Mouse (Mus musculus): ENCODE data around the gene Gstp1. TPM values are rescaled to one million over a fixed set of nuclear protein-coding genes. Genes with fewer than 3 reads are reported as not detected.
A peak's percentile ranks its signal among the peaks of the same experiment; 100 is the strongest.
"Not testable (repeated sequence)": the region's sequence is repeated elsewhere in the genome, so short reads cannot be mapped to it uniquely, and the experiment has no call there.

The Gstp1 gene
- polyA plus RNA-seq, 2 experiments from 2014 or later = 481 to 485 TPM

DNA sequence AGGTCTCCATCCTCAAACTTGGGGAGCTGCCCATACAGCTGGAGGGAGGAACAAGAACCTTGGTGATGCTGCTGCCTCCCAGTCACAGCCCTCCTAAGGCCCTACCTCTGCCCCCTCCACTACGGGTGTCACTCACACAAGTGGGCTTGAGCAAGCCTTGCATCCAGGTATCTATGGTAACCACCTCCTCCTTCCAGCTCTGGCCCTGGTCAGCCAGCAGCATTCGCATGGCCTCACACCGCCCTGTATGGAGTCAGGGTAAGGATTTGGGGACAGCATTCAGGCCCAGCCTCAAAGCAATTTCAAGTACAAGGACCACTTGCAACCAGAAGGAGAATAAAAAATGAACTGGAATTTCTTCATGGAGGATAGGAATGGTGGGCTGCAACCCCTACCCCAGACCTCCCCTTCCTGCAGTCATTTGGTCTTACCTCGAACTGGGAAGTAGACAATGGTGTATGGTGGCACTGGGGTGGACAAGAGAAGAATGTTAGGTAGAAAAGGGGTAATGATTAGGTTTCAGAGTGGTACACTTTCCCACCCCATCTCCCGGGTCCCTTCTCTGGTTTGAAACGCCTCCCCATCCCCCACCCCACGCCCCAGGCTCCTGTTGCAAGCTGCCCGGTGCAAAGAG is 514 bp downstream of the Gstp1 start:
- ATAC-seq = not testable (repeated sequence)

DNA sequence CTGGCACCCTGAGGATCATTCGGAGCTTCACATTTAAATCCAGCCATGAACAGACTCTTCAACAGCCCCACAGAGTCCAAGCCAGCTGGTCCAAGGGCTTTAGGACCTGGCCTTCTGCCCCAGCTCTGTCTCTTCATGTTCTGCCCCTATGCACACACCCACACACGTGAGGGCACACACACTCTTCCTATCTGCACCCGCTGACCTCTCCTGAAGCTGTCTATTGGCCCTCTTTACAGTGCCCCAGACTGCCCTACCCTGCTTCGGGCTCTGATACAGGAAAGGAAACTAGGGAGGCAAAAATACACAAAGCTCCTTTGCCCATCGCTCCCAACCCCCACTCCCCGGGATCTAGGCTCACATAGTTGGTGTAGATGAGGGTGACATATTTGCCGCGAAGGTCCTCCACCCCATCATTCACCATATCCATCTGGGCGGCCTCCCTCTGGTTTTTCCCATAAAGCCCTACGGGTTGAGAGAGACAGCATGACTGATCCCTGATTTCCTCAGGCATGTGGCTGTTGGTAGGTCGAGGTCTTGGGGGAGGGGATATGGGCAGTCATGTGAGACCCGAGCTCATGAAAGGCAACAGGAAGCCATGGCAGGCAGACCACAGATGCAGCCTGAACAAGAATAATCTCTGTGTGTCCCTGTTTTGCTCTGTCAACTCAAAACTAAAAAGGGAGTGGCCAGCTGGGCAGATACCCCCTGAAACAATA is 1.3 kb downstream of the Gstp1 start:
- no peak for ATAC-seq

DNA sequence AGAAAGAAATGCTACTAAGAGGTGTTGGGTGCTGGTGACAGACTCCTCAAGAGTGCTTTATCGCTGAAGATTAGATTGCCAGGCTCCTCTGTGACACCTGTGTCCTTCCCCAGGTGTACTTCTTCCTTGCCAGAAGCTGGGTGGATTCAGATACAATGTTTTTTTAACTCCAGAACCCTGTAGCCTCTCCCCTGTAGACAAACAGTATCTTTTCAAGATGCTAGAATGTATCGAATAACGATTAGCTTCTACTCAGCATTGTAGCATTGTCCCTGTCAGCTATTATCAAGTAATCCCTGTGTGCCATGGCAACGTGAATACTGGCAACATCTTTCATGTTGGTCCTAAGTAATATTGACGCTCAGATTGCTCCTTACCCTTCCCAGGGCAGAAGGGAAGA is 4.0 kb downstream of the Gstp1 start:
- no peak for ATAC-seq

DNA sequence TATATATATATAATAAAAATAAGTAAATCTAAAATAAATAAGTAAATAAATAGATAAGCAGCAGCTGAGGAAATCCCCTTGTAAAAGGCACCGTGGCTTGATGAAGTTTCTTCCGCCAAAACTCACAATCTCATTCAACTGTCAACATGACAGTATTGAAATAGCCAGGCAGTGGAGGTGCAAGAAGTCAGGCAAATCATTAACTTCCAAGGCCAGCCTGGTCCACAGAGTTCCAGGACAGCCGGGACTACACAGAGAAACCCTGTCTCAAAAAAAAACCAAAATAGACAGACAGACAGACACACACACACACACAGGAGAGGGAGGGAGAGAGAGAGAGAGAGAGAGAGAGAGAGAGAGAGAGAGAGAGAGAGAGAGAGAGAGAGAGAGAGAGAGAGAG is 4.5 kb downstream of the Gstp1 start:
- ATAC-seq = no peak

DNA sequence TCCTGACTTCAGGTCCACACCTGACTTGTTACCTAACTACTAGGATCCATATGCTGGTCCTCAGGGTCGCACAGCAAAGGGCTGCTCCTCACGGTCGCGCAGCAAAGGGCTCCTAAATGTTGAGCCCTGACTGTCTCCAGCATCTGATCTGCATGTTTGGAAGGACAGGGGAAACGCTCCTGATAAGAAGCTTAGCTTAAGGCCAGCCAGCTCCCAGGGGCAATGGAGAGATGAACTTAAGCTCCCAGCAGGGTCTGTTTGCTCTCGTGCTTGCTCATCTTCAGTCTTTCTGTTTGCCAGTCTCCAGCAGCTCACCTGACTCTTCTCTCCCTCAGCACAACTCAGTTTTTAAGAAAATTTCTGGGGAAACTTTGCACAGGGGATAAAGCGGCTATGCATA is 5.1 kb downstream of the Gstp1 start:
- ATAC-seq = no peak

DNA sequence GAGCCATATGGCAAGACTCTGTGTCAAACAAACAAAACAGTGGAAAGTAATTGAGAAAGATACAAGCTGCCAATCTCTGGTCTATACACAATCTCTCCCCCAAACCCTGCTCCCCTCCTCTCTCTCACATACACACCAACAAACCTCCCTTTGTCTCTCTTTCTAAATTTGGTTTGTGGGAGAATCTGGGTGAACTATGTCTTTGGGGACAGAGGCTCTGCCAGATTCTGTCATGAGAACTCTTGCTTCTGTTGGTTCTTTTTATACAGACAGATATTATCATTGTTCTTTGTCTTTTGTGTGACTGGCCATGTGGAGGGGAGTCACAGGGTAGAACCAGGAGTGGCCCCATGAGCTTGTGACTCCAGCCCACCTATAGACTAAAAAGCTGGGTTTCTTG is 10.2 kb downstream of the Gstp1 start:
- no peak for ATAC-seq

DNA sequence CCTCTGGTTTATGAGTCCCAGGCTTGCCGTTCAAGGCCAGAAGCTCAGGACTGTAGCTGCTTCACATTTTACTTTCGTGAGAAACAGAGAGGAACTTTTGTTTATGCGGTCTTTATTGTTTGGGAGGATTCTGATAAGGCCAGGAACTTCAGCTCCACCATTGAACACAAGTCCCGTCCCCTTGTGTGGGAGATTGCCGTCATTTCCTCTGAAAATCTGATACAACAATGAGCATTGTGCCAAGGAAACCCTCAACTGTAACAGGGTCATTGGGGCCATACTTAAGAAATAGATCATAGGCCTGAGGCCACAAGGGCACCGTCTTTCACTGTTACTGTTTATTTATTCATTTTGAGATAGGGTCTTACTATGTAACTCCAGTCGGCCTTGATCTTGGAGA is 14.6 kb downstream of the Gstp1 start:
- no peak for ATAC-seq

DNA sequence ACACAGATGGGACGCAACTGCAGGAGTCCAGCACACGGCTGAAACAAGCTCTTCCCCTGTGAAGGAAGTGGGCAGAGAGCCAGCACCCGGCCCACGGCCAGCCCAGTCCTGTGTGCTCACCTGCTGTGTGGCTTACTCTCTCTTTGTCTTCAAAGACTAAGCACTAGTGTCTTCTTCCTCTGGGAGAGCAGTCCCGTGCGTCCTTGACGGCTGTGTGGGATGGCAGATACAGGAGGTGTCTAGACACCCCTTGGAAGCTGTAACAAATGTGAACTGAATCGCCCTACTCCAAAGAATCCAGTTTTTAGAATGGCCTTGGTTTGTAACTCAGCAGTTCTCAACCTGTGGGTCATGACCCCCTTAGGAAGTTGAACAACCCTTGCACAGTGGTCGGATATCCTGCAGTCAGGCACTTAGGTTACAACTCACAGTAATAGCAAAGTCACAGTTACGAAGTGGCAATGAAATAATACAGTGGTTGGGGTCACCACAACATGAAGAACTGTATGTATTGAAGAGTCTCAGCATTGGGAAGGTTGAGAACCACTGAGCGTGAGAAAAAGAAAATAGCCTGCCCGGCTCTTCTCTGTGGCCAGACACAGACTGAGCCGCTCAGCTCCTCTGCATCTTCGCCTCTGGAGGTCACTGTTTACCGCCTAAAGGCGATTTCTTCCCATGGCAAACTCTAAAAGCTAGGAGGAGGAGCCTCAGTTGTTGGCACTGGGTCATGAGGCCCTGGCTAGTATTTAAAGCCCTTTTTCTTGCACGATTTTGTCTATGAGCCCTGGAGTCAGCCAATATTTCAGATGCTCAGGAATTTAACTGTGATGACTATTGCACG is 18.8 kb downstream of the Gstp1 start:
- ATAC-seq = no peak

DNA sequence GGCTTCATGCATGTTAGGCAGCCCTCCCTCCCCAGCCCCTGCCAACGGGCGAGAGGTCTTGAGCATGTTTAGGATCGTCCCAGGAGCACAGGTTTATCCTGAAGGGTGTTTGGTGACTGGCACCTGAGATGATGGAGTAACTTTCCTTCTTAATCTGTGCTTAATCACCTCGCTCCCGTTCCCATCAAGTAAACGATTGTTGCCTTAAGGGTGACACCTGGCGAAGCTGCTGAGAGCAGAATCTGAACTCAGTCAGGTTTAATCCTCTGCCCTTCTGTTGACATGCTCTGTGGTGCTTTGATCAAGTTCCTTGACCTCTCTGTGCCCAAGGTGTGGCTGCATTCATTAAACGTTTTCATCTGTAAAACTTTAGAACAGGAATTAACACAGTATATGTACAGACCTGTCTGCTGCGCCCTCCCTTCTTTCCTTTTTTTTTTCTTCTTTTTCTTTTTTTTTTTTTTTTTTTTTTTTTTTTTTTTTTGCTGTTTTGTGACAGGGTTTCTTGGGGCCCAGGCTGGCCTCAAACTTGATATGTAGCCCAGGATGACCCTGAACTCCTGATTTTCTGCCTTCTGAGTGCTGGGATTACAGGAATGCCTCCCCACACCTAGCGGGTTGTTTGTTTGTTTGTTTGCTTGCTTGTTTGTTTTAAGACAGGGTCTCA is 19.7 kb downstream of the Gstp1 start:
- no peak for ATAC-seq

DNA sequence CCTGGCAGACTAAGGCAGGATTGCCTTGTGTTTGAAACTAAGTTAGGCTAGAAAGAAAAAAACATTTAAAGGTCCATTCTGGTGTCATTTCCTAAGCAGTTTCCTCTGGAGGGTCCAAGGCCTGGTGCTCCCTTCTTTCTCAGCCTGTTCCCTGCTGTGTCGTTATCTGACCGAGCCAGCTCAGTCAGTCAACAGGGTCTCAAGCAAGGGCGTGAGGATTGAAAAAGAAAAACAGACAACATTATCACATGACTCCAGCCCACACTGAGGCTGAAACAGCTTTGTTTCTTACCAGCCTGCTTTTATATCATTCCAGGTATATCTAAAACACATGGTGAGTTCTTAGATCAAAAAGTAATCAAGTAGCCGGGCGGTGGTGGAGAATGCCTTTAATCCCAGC is 22.1 kb downstream of the Gstp1 start:
- ATAC-seq = no peak

DNA sequence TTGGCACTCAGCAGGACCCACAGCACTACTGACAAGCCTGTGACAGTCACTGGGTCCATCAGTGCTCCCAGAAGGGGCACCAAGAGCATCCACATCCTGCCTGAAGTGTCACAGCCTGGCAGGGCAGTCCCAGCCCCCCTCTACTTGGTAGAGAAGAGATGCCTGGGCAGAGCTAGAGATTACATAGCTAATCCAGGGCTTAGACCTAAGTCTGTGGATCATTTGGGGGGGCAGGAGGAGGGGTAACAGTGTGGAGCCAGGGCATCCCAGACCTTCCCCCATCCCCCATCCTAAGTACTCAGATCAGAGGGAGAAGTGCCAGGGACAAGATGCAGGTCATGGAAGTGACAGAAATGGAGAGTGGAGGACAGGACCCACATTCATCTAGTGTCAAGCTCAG is 23.0 kb downstream of the Gstp1 start:
- ATAC-seq = no peak

DNA sequence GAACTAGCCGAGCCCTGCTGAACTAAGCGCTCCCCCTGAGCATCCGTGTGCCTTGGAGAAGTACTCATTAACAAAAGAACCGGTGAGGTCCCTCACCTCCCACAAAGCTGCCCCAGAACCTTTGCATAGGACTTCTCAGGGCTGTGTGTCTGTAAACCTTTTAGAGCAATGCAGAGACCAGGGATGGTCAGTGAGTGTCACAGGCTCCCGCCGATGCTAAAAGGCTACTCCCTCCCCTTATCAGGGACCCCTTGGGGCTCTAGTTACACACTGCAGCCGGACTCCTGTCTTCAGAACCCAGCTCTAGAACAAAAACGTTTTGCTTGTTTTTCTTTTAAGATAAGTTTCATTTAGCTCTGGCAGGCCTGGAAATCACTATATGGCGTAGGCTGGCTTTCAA is 24.7 kb downstream of the Gstp1 start:
- peak; percentile 21 for ATAC-seq

DNA sequence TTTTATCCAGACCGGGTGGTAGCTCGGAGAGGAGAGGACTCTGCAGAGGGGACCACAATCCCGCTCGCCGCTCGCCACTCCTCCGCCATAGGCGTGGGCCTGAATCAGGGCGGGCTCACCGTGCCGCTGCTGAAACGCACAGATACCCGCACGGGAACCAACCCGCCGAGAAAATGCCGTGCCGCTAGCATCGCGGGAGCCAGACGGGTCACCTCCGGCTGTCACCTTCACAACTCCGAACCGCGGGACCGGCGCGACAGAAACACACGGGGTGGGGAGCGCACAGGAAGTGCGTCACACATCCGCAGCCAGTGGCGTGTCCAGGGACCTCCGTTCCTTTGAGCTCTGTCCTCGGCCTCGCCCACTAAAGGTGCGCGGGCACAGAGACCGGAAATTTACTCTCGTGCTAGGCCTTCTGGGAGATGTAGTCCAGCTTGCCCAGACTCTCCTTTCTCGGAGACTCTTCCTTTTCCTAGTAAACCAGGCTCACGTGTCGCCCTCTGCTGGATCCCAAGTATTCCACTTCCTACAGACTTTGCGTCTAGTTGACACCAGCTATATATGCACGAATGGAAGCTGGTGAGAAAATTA is 25.3 kb downstream of the Gstp1 start, which contains the start of gene Ndufv1:
Gene Ndufv1, minus strand, starts transcription at position 375 of the 591 bp plus-strand sequence.
- ATAC-seq = peak; percentile 98

DNA sequence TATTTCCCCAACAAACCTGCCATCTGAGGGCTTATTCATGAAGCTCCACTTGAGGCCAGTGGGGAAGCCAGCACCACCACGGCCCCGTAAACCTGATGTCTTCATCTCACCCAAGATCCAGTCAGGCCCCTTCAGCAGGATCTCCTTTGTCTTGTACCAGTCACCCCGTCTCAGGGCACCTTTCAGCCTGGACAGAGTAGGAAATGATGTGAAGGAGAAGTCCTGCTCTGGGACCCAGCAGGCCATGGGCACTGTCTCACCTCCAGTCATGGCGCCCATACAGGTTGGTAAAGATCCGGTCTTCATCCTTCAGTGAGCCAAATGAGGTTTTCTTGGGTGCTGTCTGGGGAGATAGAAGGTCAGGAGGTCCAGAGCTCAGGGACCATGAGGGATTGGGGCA is 26.7 kb downstream of the Gstp1 start:
- no peak for ATAC-seq

DNA sequence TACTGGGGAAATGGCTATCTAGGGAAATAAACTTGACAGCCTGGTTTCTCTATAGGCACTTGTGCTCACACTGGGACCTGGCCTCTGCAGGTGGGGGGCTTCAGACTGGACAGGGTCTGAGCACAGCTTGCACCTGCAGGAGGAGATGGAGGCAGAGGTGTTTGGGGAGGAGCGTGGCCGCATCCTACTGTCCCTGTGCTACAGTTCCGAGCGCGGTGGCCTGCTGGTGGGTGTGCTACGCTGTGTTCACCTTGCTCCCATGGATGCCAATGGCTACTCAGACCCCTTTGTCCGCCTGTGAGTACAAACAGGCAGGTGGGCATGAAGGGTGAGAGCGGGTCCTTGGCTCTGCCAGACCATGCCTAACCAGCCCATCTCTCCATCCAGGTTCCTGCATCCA is 31.8 kb downstream of the Gstp1 start:
- no peak for ATAC-seq

DNA sequence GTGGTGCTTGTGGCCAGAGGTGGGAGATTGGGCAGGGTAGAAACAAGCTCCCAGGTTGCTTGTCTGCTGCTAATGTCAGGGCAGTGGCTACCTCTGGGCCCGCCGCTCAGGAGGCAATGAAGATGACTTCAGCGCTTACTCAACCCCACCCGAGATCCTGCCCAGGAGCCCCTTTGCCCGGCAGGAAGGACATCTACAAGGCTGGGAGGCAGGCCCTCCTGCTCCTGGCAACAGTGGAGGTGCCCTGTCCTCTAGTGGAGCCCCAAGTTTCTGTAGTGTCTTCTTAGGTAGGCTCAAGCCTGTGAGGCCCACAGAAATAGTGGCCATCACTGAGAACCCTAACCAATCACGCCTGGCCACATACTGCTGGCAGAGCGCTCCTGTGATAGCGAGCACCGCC is 32.7 kb downstream of the Gstp1 start:
- no peak for ATAC-seq

DNA sequence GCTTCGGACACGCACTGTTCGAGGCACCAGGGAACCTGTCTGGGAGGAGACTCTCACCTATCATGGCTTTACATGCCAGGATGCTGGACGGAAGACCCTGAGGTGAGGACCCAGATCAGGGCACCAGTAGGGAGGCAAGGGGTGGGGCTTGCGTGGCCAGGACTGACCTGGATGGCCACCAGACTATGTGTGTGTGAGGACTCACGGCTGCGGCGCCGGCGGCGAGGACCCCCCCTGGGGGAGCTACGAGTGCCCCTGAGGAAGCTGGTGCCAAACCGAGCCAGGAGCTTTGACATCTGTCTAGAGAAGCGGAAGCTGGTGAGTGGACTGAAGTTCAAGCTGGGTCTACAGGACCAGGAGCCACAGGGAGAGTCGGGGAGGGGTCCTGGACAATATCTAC is 33.5 kb downstream of the Gstp1 start:
- ATAC-seq = no peak

DNA sequence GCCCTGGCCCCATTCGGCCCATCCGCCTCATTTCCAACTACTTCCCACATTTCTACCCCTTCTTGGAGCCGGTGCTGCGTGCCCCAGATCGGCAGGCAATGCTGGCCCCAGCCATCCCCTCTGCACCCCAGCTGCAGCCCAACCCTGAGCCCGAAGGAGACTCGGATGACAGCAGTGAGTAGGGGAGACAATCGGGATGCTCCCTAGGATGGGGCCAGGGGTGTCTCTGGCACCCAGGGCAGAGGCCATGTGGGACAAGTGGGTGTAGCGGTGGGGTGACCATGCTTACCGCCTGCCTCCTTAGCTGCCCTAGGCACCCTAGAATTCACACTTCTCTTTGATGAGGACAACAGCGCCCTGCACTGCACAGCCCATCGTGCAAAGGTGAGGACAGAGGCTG is 34.1 kb downstream of the Gstp1 start:
- no peak for ATAC-seq

DNA sequence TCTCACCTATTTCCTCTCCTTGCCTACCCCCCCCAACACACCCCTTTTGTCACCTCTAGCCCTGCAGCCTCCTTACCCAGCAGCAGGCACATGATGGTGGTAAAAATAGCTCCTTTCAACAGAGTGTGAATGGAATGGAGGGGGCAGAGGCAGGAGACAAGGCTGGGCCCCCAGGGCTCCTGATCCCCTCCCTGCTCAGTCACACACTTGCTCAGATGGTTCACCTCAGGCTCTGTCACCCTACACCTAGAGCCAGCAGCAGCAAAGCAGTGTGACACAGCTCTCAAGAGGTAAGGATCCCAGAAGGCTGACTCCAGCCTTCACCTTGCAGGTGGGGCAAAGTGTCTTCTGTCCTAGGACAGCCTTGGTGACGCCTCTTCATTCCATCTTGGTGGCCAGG is 34.7 kb downstream of the Gstp1 start, which contains the start of gene Doc2g:
Gene Doc2g, plus strand, starts transcription at position 202 of the 400 bp plus-strand sequence.
- no peak for ATAC-seq

DNA sequence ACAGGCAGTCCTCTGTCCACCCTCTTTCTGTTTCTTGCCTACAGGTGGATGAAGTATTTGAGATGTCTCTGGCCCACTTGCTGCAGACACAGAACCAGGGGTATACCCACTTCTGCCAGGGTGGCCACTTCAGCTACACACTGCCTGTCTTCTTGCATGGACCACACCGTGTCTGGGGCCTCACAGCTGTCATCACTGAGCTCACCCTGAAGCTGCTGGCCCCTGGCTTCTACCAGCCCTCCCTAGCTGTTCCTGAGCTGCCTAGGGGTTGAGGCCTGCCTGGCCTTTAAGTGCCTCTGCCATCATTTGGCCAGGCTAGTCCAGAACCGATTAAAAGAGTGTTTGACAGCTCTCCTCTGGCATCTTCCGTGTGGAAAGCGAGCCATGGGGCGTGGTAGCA is 36.0 kb downstream of the Gstp1 start:
- no peak for ATAC-seq

DNA sequence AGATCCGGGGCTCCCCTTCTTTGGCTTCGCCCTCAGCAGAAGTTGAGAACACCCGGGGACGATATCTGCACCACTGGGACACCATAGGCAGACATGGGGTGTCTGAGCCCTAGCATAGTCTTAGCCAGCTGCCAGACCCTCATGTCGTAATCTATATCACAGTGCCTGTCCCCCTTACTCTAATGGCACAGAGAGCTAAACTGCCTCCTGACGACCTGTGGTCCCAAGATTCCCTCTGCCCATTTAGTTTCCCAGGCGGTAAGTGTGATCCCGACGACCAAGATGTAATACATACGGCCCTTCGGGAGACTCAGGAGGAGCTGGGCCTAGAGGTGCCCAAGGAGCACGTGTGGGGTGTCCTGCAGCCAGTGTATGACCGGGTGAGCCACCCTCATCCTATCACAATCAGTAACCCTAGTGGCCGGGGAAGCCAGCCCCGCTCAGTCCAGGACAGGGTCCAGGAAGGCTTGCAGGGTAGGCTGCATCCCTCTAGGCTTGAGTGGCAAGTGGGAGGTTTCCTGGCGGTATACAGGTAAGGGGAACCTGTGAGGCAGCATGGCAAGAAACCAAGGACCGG is 36.7 kb downstream of the Gstp1 start:
- ATAC-seq = no peak
